ENCODE assay signal across 25 mouse cellular contexts in genomic region chr19:56756412-56756811, GRCm38 (mm10). TPM values are rescaled to one million over a fixed set of nuclear protein-coding genes. Genes with fewer than 3 reads are reported as not detected.
A peak's percentile ranks its signal among the peaks of the same experiment; 100 is the strongest.
DNase-seq lines count a peak whose midpoint lies in the region; ATAC-seq lines count a peak whose summit lies in the region.
"Had no signal": no experiment of that assay in that cellular context is flagged by ENCODE, and none has a peak within 500 bp of the region (broad histone marks: within the 10 kb centered on the region; RNA-seq: fewer than 3 reads in every experiment).

No protein-coding gene starts in this region.

- no peaks in the 10 kb centered on the region for H3K27me3 ChIP-seq in forebrain, embryonic 14.5 days (replicated peaks; ENCODE audit: control insufficient read depth, insufficient read depth, low read length)
- H3K27me3 ChIP-seq: forebrain, embryonic 13.5 days; heart, embryonic 13.5 days; kidney, embryonic 15.5 days; midbrain, embryonic 13.5 days had no signal

- peak; percentile 49 to 58 for DNase-seq in lung, adult 18-20 months
- DNase-seq in lung, postnatal 14 days = no peak
- DNase-seq in B cell, adult 2 months = peak; percentile 37
- peak; percentile 42 for DNase-seq in induced T-regulatory cell, adult 2 months (ENCODE audit: low read depth)
- DNase-seq in kidney, postnatal 14 days = no peak
- no peak for DNase-seq in forebrain, embryonic 14.5 days (ENCODE audit: low spot score)
- DNase-seq: adrenal gland, postnatal 10 days; cerebellum, adult 18-20 months; cerebellum, postnatal 14 days; heart, postnatal 14 days; kidney, postnatal 4 days; right cerebral cortex, adult 18-20 months; thymus, adult 2 months had no signal

- no peaks in the 10 kb centered on the region for H3K9me3 ChIP-seq in forebrain, embryonic 14.5 days (replicated peaks; ENCODE audit: control insufficient read depth, low read length)
- H3K9me3 ChIP-seq: forebrain, embryonic 13.5 days; heart, embryonic 13.5 days; kidney, embryonic 15.5 days; midbrain, embryonic 13.5 days had no signal

- H3K4me3 ChIP-seq in forebrain, embryonic 14.5 days (ENCODE audit: low read depth, low read length) = no peak overlapping the region
- H3K4me3 ChIP-seq: forebrain, embryonic 13.5 days; heart, embryonic 13.5 days; kidney, embryonic 15.5 days; left cerebral cortex, adult 2 months; midbrain, embryonic 13.5 days; myocyte had no signal

- 91% methylated on average over 10 of the region's 10 CpGs for WGBS in forebrain, embryonic 14.5 days

- no peak overlapping the region for H3K27ac ChIP-seq in forebrain, embryonic 14.5 days (ENCODE audit: low read depth, low read length)
- H3K27ac ChIP-seq: forebrain, embryonic 13.5 days; heart, embryonic 13.5 days; hindbrain, postnatal 0 days; kidney, embryonic 15.5 days; left cerebral cortex, adult 2 months; midbrain, embryonic 13.5 days; stomach, postnatal 0 days had no signal

- peak; percentile 30; the same call in 1 of the 2 replicates for ATAC-seq in neutrophil, adult 5-6 weeks (ENCODE audit: extremely low read depth, insufficient number of reproducible peaks, low FRiP score, poor library complexity, severe bottlenecking)
- no peak for ATAC-seq in forebrain, embryonic 14.5 days
- ATAC-seq: forebrain, embryonic 13.5 days; hindbrain, postnatal 0 days; intestine, postnatal 0 days; midbrain, embryonic 13.5 days had no signal

- H3K9ac ChIP-seq in forebrain, embryonic 14.5 days (ENCODE audit: low read length) = no peak overlapping the region
- H3K9ac ChIP-seq: forebrain, embryonic 13.5 days; kidney, embryonic 15.5 days; midbrain, embryonic 13.5 days had no signal

- no peak overlapping the region for H3K4me2 ChIP-seq in forebrain, embryonic 14.5 days (ENCODE audit: low read length)
- H3K4me2 ChIP-seq: forebrain, embryonic 13.5 days; heart, embryonic 13.5 days; kidney, embryonic 15.5 days; midbrain, embryonic 13.5 days had no signal

- no peaks in the 10 kb centered on the region for H3K36me3 ChIP-seq in forebrain, embryonic 14.5 days (ENCODE audit: control insufficient read depth, insufficient read depth, low read length)
- H3K36me3 ChIP-seq: heart, embryonic 13.5 days; kidney, embryonic 15.5 days; midbrain, embryonic 13.5 days had no signal

- no peaks in the 10 kb centered on the region for H3K4me1 ChIP-seq in forebrain, embryonic 14.5 days (ENCODE audit: control insufficient read depth, insufficient read depth, low read length)
- H3K4me1 ChIP-seq: forebrain, embryonic 13.5 days; kidney, embryonic 15.5 days had no signal

RNA-seq across cellular contexts. Expression of gene Adrb1, which starts 34.4 kb away (rescaled TPM):
- 0.12 TPM in 1 of 2 replicates, not detected in the other for total RNA-seq in neutrophil, adult 5-6 weeks (2017)
- 1.1 and 1.7 TPM in 2 replicates for polyA plus RNA-seq in forebrain, embryonic 14.5 days (2014; fragmentation: Nextera tagmentation; extraction: Ambion mirVana)
- total RNA-seq: MEL had no signal
- polyA plus RNA-seq: activated CD4-positive, CD25-positive, alpha-beta regulatory T cell, adult 4 months had no signal

Comparison
In these comparisons a context has a peak if more than half of its experiments do, and no peak if none do; other contexts are left out.
1. DNase-seq: peak in lung, adult 18-20 months (2 of 2), B cell, adult 2 months (2 of 2) and induced T-regulatory cell, adult 2 months (single experiment); none in lung, postnatal 14 days (single experiment), kidney, postnatal 14 days (single experiment) and forebrain, embryonic 14.5 days (single experiment).